19 mouse cellular contexts compared by ENCODE assay signal in genomic region chr3:48464679-48465078, GRCm38 (mm10).
DNase-seq lines count a peak whose midpoint lies in the region; ATAC-seq and TF ChIP-seq lines count a peak whose summit lies in the region.
"Had no signal": no experiment of that assay in that cellular context is flagged by ENCODE, and none has a peak within 500 bp of the region (broad histone marks: within the 10 kb centered on the region; RNA-seq: fewer than 3 reads in every experiment).

No protein-coding gene starts in this region.

- no peak overlapping the region for H3K27ac ChIP-seq in intestine, embryonic 15.5 days
- H3K27ac ChIP-seq in intestine, postnatal 0 days (ENCODE audit: low read depth, low read length) = no peak overlapping the region
- H3K27ac ChIP-seq in intestine, embryonic 16.5 days (ENCODE audit: low read length) = no peak overlapping the region

- H3K36me3 ChIP-seq in intestine, embryonic 15.5 days = no peaks in the 10 kb centered on the region
- no peaks in the 10 kb centered on the region for H3K36me3 ChIP-seq in intestine, postnatal 0 days (ENCODE audit: control insufficient read depth, insufficient read depth)
- H3K36me3 ChIP-seq in intestine, embryonic 16.5 days (ENCODE audit: control insufficient read depth, insufficient read depth, low read length) = no peaks in the 10 kb centered on the region
- H3K36me3 ChIP-seq: G1E had no signal

- no peak overlapping the region for H3K4me2 ChIP-seq in intestine, embryonic 15.5 days (replicated peaks)
- H3K4me2 ChIP-seq in intestine, postnatal 0 days (replicated peaks; ENCODE audit: low read depth) = no peak overlapping the region
- H3K4me2 ChIP-seq in intestine, embryonic 16.5 days (ENCODE audit: low read depth, low read length) = no peak overlapping the region

- no peak for DNase-seq in spleen, postnatal 10 days (ENCODE audit: low spot score in 2 of 2)
- DNase-seq: adrenal gland, adult 2 months; adrenal gland, adult 8-10 months; adrenal gland, postnatal 10 days; adrenal gland, postnatal 14 days; adrenal gland, postnatal 25 days; adrenal gland, postnatal 36 days; B cell, adult 2 months; cerebellum, adult 11 months; cerebellum, adult 11-12 months; cerebellum, adult 18-20 months had no signal

- H3K9me3 ChIP-seq in intestine, embryonic 15.5 days = no peaks in the 10 kb centered on the region
- H3K9me3 ChIP-seq in intestine, postnatal 0 days (ENCODE audit: control insufficient read depth) = no peaks in the 10 kb centered on the region
- no peaks in the 10 kb centered on the region for H3K9me3 ChIP-seq in intestine, embryonic 16.5 days (ENCODE audit: control insufficient read depth, low read length)
- H3K9me3 ChIP-seq: G1E had no signal

- H3K27me3 ChIP-seq in intestine, embryonic 15.5 days (replicated peaks) = no peaks in the 10 kb centered on the region
- H3K27me3 ChIP-seq in intestine, postnatal 0 days (replicated peaks; ENCODE audit: control insufficient read depth, insufficient read depth, low read length) = no peaks in the 10 kb centered on the region
- no peaks in the 10 kb centered on the region for H3K27me3 ChIP-seq in intestine, embryonic 16.5 days (replicated peaks; ENCODE audit: control insufficient read depth, insufficient read depth, low read length)
- H3K27me3 ChIP-seq: CH12.LX, Patski had no signal

- ATAC-seq in intestine, embryonic 15.5 days = peak; percentile 55
- ATAC-seq in intestine, postnatal 0 days = no peak
- ATAC-seq in intestine, embryonic 16.5 days = peak; percentile 60; the same call in 1 of the 2 replicates
- ATAC-seq: activated CD4-positive, CD25-positive, alpha-beta regulatory T cell, adult 4 months; CD4-positive, CD25-positive, alpha-beta regulatory T cell, adult 4 months; Patski had no signal

- no peak overlapping the region for H3K4me3 ChIP-seq in intestine, embryonic 15.5 days (replicated peaks)
- H3K4me3 ChIP-seq in intestine, postnatal 0 days (ENCODE audit: low read depth, low read length) = no peak overlapping the region
- no peak overlapping the region for H3K4me3 ChIP-seq in intestine, embryonic 16.5 days (ENCODE audit: low read length)

- H3K4me1 ChIP-seq in intestine, embryonic 15.5 days (replicated peaks) = no peaks in the 10 kb centered on the region
- no peaks in the 10 kb centered on the region for H3K4me1 ChIP-seq in intestine, postnatal 0 days (replicated peaks; ENCODE audit: control insufficient read depth, insufficient read depth, low read length)
- no peaks in the 10 kb centered on the region for H3K4me1 ChIP-seq in intestine, embryonic 16.5 days (ENCODE audit: control insufficient read depth, insufficient read depth, low read length)

- no peak for TF ChIP-seq CTCF in intestine, postnatal 0 days (IDR thresholded peaks at IDR 0.05; ENCODE audit: low read depth)

- no peak overlapping the region for H3K9ac ChIP-seq in intestine, embryonic 15.5 days
- no peak overlapping the region for H3K9ac ChIP-seq in intestine, postnatal 0 days (ENCODE audit: low read depth, low read length)
- no peak overlapping the region for H3K9ac ChIP-seq in intestine, embryonic 16.5 days (ENCODE audit: low read depth, low read length)
